In the genomic region with DNA sequence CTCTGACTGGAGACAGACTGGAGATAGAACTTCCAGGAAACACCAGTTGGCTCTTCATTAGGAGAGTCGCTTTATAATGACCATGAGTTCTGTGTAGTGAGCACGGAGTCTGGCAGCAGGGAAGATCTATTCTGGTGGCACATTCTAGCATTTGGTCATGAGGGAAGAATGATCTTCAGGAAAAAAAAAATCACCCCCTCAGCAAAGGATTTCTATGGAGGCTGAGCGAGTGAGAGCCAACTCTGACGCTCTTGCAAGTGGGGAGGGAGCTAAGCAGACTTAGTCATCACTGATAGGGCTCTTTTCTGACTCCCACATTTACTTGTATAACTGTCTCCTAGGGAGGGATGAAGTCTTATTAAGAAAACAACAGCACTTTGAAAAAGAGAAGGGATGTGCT, we compare ENCODE assay signal across 26 mouse cellular contexts. TPM values are rescaled to one million over a fixed set of nuclear protein-coding genes. Genes with fewer than 3 reads are reported as not detected.
DNase-seq lines count a peak whose midpoint lies in the region; TF ChIP-seq lines count a peak whose summit lies in the region.
"Had no signal": no experiment of that assay in that cellular context is flagged by ENCODE, and none has a peak within 500 bp of the region (broad histone marks: within the 10 kb centered on the region; RNA-seq: fewer than 3 reads in every experiment).

No protein-coding gene starts in this region.

- peak overlapping the region; percentile 61 for H3K27ac ChIP-seq in layer of hippocampus, adult 2 months
- H3K27ac ChIP-seq: gastrocnemius, adult 2 months; liver, embryonic 12.5 days; midbrain, embryonic 10.5 days; neural tube, embryonic 12.5 days had no signal

- TF ChIP-seq CTCF in layer of hippocampus, adult 2 months (conservative IDR thresholded peaks at IDR 0.05): no peak

- H3K4me3 ChIP-seq in layer of hippocampus, adult 2 months: no peak overlapping the region
- H3K4me3 ChIP-seq: erythroblast, embryonic 14.5 days; gastrocnemius, adult 2 months; liver, embryonic 12.5 days; midbrain, embryonic 10.5 days; neural tube, embryonic 12.5 days had no signal

- DNase-seq in frontal cortex, adult 2 months (ENCODE audit: extremely low spot score in 1 of 2, low spot score in 1 of 2): peak; percentile 72 to 75
- DNase-seq in frontal cortex, postnatal 36 days (ENCODE audit: low spot score in 2 of 2): no peak
- DNase-seq in layer of hippocampus, adult 2 months (ENCODE audit: low spot score in 2 of 2): peak in 1 of 2 experiments; percentile 74
- DNase-seq in layer of hippocampus, adult 11-12 months (ENCODE audit: low spot score): no peak
- DNase-seq in right cerebral cortex, postnatal 25 days: peak; percentile 48
- no peak for DNase-seq in right cerebral cortex, postnatal 14 days
- no peak for DNase-seq in embryo, embryonic 10 days (ENCODE audit: low spot score)
- no peak for DNase-seq in adrenal gland, postnatal 25 days
- DNase-seq: cerebellum, adult 11-12 months; cerebellum, postnatal 25 days; gastrocnemius, adult 2 months; heart, adult 18-20 months; lung, postnatal 4 days; thymus, postnatal 14 days had no signal

RNA-seq across cellular contexts. Expression of gene Efhd2, which starts 4.4 kb away (rescaled TPM):
- 244 and 256 TPM in 2 replicates for polyA plus RNA-seq in frontal cortex, adult 2 months (2012; rRNA removed)
- 100 to 1,000 TPM; 139 to 140 TPM for total RNA-seq in layer of hippocampus, adult 2 months (2021)
- total RNA-seq in adrenal gland, postnatal 25 days (2021): 20.9 and 30.8 TPM in 2 replicates

RNA-seq across cellular contexts. Expression of gene Ctrc, which starts 32.9 kb away (rescaled TPM):
- not detected in 2 replicates for polyA plus RNA-seq in frontal cortex, adult 2 months (2012; rRNA removed)
- not detected for total RNA-seq in layer of hippocampus, adult 2 months (2021)
- total RNA-seq in adrenal gland, postnatal 25 days (2021): not detected in 2 replicates
- total RNA-seq: adrenal gland, adult 18-20 months; gastrocnemius, adult 2 months; heart, adult 18-20 months; left cerebral cortex, adult 8-10 months; MEL had no signal
- polyA plus RNA-seq: embryonic facial prominence, embryonic 11.5 days; erythroblast, embryonic 14.5 days; forebrain, embryonic 14.5 days; hindbrain, embryonic 11.5 days; kidney, embryonic 14.5 days; limb, embryonic 11.5 days; liver, embryonic 12.5 days; midbrain, embryonic 10.5 days; neural tube, embryonic 12.5 days had no signal

RNA-seq across cellular contexts. Expression of gene Cela2a, which starts 53.1 kb away (rescaled TPM):
- 0.18 and 0.42 TPM in 2 replicates for polyA plus RNA-seq in frontal cortex, adult 2 months (2012; rRNA removed)
- not detected for total RNA-seq in layer of hippocampus, adult 2 months (2021)
- 0.52 TPM in 1 of 2 replicates, not detected in the other for total RNA-seq in adrenal gland, postnatal 25 days (2021)
- total RNA-seq: adrenal gland, adult 18-20 months; gastrocnemius, adult 2 months; heart, adult 18-20 months; left cerebral cortex, adult 8-10 months; MEL had no signal
- polyA plus RNA-seq: embryonic facial prominence, embryonic 11.5 days; erythroblast, embryonic 14.5 days; forebrain, embryonic 14.5 days; hindbrain, embryonic 11.5 days; kidney, embryonic 14.5 days; limb, embryonic 11.5 days; liver, embryonic 12.5 days; midbrain, embryonic 10.5 days; neural tube, embryonic 12.5 days had no signal

Comparison
In these comparisons a context has a peak if more than half of its experiments do, and no peak if none do; other contexts are left out.
1. DNase-seq: peak in frontal cortex, adult 2 months (2 of 2) and right cerebral cortex, postnatal 25 days (single experiment); none in frontal cortex, postnatal 36 days (0 of 2), layer of hippocampus, adult 11-12 months (single experiment), right cerebral cortex, postnatal 14 days (single experiment), embryo, embryonic 10 days (single experiment) and adrenal gland, postnatal 25 days (single experiment).